Mouse (Mus musculus): Measurements from ENCODE around the gene Cfap46. TPM values are rescaled to one million over a fixed set of nuclear protein-coding genes. Genes with fewer than 3 reads are reported as not detected.

Gene Cfap46
- polyA plus RNA-seq, 1 experiment from 2014 or later, result 1.6 TPM

- no peak overlapping the region for H3K4me2 ChIP-seq (replicated peaks)
- H3K27ac ChIP-seq, result no peak overlapping the region
- no peaks in the 10 kb centered on the region for H3K9me3 ChIP-seq
- 92% methylated on average over 8 of the region's 8 CpGs for WGBS
- no peak overlapping the region for H3K4me3 ChIP-seq (replicated peaks)
- ATAC-seq, result no peak
- H3K27me3 ChIP-seq, result peaks cover 59% of the 10 kb centered on the region
- no peak overlapping the region for H3K9ac ChIP-seq (replicated peaks)
- H3K4me1 ChIP-seq (replicated peaks), result peaks cover 9% of the 10 kb centered on the region
- no peaks in the 10 kb centered on the region for H3K36me3 ChIP-seq
These were observed 117.1 kb downstream of the Cfap46 start for GRCm38 (mm10) chr7:139566533-139566932.

DNA sequence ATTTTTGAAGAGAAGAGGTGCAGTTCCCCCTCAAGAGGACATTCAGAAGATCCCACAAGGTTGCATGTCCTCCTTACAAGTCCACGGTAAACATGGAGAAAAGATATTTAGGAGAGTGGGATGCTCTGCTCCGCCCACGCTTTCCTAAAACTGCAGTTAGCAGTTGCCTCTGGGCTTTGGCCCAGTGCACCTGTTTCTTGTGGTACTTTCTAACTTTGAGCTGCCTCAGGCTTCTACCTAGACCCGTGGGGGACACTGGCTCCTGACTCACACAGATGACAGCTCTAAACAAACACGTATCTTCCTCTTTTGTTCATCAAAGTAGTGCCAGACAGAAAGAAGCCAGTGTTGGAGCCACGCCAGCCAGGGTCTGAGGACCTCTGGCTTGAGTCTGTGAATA is 117.6 kb downstream of the Cfap46 start:
- no peak overlapping the region for H3K4me3 ChIP-seq (replicated peaks)
- H3K9me3 ChIP-seq, result no peaks in the 10 kb centered on the region
- no peak overlapping the region for H3K4me2 ChIP-seq (replicated peaks)
- H3K27me3 ChIP-seq, result peaks cover 59% of the 10 kb centered on the region
- no peak overlapping the region for H3K9ac ChIP-seq (replicated peaks)
- ATAC-seq, result no peak
- H3K27ac ChIP-seq, result no peak overlapping the region
- 75% methylated on average over 6 of the region's 6 CpGs for WGBS
- peaks cover 9% of the 10 kb centered on the region for H3K4me1 ChIP-seq (replicated peaks)
- H3K36me3 ChIP-seq, result no peaks in the 10 kb centered on the region

DNA sequence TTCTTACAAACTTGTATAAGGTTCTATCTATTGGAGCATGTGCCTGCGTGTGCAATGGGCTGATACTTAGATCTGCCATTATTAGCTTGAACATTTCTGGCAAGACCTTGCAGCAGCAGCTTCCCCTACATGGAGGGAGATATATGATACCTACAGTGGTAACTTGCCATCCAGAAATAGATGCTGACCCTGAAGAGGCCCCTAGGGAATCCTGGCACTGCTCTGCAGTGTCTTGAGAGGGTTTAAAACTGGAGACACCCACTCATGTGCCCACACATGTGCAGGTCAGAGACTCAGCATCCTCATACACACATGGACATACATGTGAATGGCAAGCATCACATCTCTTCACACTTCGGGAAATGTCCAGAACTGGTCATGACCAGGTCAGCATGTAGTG is 119.5 kb downstream of the Cfap46 start:
- Histone ChIP-seq H3K4me2 (replicated peaks) (no peak overlapping the region), H3K4me1 (replicated peaks) (peaks cover 9% of the 10 kb centered on the region), H3K36me3 (no peaks in the 10 kb centered on the region), H3K9ac (replicated peaks) (no peak overlapping the region), H3K4me3 (replicated peaks) (no peak overlapping the region), H3K9me3 (no peaks in the 10 kb centered on the region), H3K27ac (no peak overlapping the region), H3K27me3 (peaks cover 68% of the 10 kb centered on the region)
- WGBS, result 94% methylated on average over 2 of the region's 2 CpGs
- ATAC-seq, result 0 out of 2 replicates have a peak, but pooled peaks have one; percentile 3

- no peak for ATAC-seq
- H3K27ac ChIP-seq, result no peak overlapping the region
- H3K4me2 ChIP-seq (replicated peaks), result no peak overlapping the region
- H3K36me3 ChIP-seq, result no peaks in the 10 kb centered on the region
- WGBS, result 64% methylated on average over 4 of the region's 4 CpGs
- H3K9ac ChIP-seq (replicated peaks), result no peak overlapping the region
- no peaks in the 10 kb centered on the region for H3K9me3 ChIP-seq
- H3K27me3 ChIP-seq, result peaks cover 72% of the 10 kb centered on the region
- H3K4me3 ChIP-seq (replicated peaks), result no peak overlapping the region
- peaks cover 9% of the 10 kb centered on the region for H3K4me1 ChIP-seq (replicated peaks)
These were observed 120.2 kb downstream of the Cfap46 start for GRCm38 (mm10) chr7:139563425-139563824.

GRCm38 (mm10) chr7:139559659-139560058 is 124.0 kb downstream of the Cfap46 start:
- no peaks in the 10 kb centered on the region for H3K36me3 ChIP-seq
- WGBS, result 91% methylated on average over 10 of the region's 10 CpGs
- H3K4me3 ChIP-seq (replicated peaks), result no peak overlapping the region
- H3K27ac ChIP-seq, result no peak overlapping the region
- H3K9ac ChIP-seq (replicated peaks), result no peak overlapping the region
- peaks cover 22% of the 10 kb centered on the region for H3K4me1 ChIP-seq (replicated peaks)
- H3K27me3 ChIP-seq, result peaks cover 77% of the 10 kb centered on the region
- H3K4me2 ChIP-seq (replicated peaks), result no peak overlapping the region
- no peaks in the 10 kb centered on the region for H3K9me3 ChIP-seq
- no peak for ATAC-seq

GRCm38 (mm10) chr7:139556746-139557526 is 126.7 kb downstream of the Cfap46 start:
- Histone ChIP-seq H3K4me1 (replicated peaks) (peaks cover 13% of the 10 kb centered on the region), H3K36me3 (no peaks in the 10 kb centered on the region), H3K27ac (no peak overlapping the region), H3K4me2 (replicated peaks) (no peak overlapping the region), H3K9me3 (no peaks in the 10 kb centered on the region), H3K4me3 (replicated peaks) (no peak overlapping the region), H3K27me3 (peaks cover 84% of the 10 kb centered on the region), H3K9ac (replicated peaks) (no peak overlapping the region)
- peak; percentile 69 for ATAC-seq
- 8% methylated on average over 10 of the region's 10 CpGs for WGBS

GRCm38 (mm10) chr7:139556331-139556730 is 127.3 kb downstream of the Cfap46 start:
- no peak overlapping the region for H3K27ac ChIP-seq
- H3K27me3 ChIP-seq, result peaks cover 84% of the 10 kb centered on the region
- H3K4me2 ChIP-seq (replicated peaks), result no peak overlapping the region
- 15% methylated on average over 5 of the region's 5 CpGs for WGBS
- H3K9me3 ChIP-seq, result no peaks in the 10 kb centered on the region
- no peak overlapping the region for H3K9ac ChIP-seq (replicated peaks)
- peaks cover 15% of the 10 kb centered on the region for H3K4me1 ChIP-seq (replicated peaks)
- ATAC-seq, result 0 out of 2 replicates have a peak, but pooled peaks have one; percentile 9
- H3K4me3 ChIP-seq (replicated peaks), result no peak overlapping the region
- H3K36me3 ChIP-seq, result no peaks in the 10 kb centered on the region

DNA sequence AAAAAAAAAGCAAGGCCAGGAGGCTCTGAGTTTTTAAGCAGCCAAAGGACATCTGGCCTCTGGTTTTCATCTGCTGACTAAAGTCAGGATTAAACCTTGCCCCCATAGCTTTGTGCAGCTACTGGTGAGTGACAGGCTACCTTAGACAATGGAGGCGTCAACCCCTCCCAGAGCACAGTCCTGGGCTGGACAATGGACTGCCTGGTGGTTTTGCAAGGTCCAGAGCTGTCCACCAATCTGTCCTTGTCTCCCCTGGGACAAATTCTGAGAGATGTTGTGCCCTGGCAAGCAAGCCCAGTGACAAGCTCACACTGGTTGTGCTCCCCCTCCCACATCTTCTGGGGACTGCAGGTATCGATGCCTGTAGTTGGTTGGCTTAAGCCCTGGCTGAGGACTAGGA is 132.1 kb downstream of the Cfap46 start:
- peaks cover 85% of the 10 kb centered on the region for H3K27me3 ChIP-seq
- ATAC-seq, result 0 out of 2 replicates have a peak, but pooled peaks have one; percentile 45

More for the DNA sequence above, 132.1 kb downstream of the Cfap46 start:
- Histone ChIP-seq H3K4me2 (replicated peaks) (no peak overlapping the region), H3K36me3 (no peaks in the 10 kb centered on the region), H3K4me1 (replicated peaks) (peaks cover 16% of the 10 kb centered on the region), H3K9me3 (no peaks in the 10 kb centered on the region), H3K9ac (replicated peaks) (no peak overlapping the region), H3K4me3 (replicated peaks) (no peak overlapping the region), H3K27ac (no peak overlapping the region)
- WGBS, result 31% methylated on average over 2 of the region's 2 CpGs

Other genes starting within 250 kb of the Cfap46 start
- gene Nkx6-2, start 101.0 kb downstream of the Cfap46 start, polyA plus RNA-seq (2015; fragmentation: Nextera tagmentation; extraction: Ambion mirVana), result 7.6 and 10.8 TPM in 2 replicates
- gene Adgra1, start 150.4 kb upstream of the Cfap46 start, polyA plus RNA-seq (2015; fragmentation: Nextera tagmentation; extraction: Ambion mirVana), result 33.4 and 38.8 TPM in 2 replicates
- gene Kndc1, start 210.9 kb upstream of the Cfap46 start, polyA plus RNA-seq (2015; fragmentation: Nextera tagmentation; extraction: Ambion mirVana), result 6.0 and 7.2 TPM in 2 replicates